Mouse (Mus musculus): ENCODE measurements around the gene Gfra4.

Gfra4 gene

GRCm38 (mm10) chr2:131042988-131043387, at the start of gene Gfra4:
Gene Gfra4 (minus strand): TSS chr2:131043088.
- DNase-seq, result no peak

- DNase-seq, result no peak
These were observed 48.0 kb upstream of the Gfra4 start for GRCm38 (mm10) chr2:131090852-131091251.

- DNase-seq, result no peak
These were observed 46.7 kb upstream of the Gfra4 start for GRCm38 (mm10) chr2:131089634-131090033.

- no peak for DNase-seq
These were observed 45.7 kb upstream of the Gfra4 start for GRCm38 (mm10) chr2:131088581-131088980.

- no peak for DNase-seq
These were observed 43.9 kb upstream of the Gfra4 start, which contains the start of gene Siglec1 for GRCm38 (mm10) chr2:131086667-131087390. Gene Siglec1 (minus strand): TSS chr2:131086765.

DNA sequence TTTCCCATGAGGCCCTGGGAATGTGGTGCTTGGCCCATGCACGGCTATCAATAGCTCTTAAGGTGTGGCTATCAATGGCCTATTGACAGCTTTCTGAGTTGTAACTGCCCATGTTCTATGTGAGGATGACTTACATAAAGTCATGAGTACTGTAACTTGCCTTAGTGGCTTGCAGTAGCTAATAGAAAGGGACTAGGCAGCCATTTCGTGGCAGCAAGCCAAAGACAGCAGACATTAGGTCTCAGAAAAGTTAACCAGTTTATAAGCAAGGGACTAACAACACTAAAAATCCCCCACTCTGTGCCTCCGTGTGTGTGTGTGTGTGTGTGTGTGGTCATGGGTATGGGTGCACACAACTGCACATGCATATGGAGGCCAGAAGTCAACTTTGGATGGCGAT, 41.3 kb upstream of the Gfra4 start:
- DNase-seq, result no peak

DNA sequence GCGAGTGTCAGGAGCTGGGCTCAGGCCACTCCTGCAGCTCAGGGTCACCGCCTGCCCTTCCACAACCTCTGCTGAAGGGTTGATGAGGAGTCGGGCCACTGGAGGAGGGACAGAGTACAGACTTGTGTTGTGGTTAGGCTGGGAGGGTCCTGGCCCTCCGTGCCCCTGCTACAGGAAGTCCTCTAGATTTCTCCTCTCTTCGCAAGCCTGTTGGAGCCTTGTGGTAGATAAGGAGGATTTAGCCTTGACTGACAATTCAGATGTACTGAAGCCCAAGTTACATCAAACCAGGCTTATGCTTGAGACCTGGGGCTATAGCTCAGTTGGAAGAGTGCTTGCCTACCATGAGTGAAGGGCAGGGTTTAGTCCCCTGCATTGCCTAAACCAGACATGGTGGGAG, 37.6 kb upstream of the Gfra4 start:
- no peak for DNase-seq

- DNase-seq, result no peak
These were observed 29.6 kb upstream of the Gfra4 start for GRCm38 (mm10) chr2:131072536-131072935.

GRCm38 (mm10) chr2:131067481-131067880, 24.6 kb upstream of the Gfra4 start:
- no peak for DNase-seq

DNA sequence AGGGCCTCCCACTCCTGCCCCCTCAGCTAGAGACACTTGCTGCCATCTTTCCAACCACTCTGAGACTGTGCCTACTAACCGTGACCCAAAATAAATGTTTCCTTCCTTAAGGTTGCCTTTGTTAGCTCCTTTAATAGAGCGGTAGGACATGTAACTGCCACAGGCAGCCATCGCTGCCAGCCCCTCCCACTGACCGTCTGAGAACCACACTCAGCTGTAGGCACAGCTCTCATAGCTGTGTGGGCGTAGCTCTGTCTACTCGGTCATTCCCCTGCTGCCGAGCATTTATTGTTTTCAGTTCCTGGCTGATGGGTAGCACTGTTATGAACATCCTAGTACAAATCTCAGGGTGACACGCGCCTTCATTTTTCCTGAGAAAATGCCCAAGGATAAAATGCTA, 23.5 kb upstream of the Gfra4 start:
- no peak for DNase-seq

DNA sequence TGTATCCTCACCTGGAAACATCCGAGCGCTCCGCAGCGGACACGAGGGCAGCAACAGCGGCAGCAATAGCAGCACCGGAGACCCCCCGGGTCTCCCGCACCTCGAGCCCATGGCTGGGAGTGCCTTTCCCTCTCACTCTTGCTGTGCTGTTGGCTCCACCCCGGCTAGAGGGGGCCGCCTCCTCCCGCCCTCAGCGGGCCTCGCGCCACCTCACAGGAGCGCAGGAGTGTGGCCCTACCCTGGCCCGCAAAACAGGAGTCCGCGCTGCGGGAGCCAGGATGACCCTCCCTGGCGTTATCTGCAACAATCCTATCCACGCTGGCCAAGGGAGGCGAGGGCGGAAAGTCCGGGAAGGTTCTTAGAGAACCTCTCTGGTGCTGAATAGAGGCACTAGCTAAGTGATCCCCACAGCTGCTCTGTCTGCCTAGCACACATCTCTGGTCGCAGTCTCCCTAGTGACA, 20.5 kb upstream of the Gfra4 start, which contains the start of gene Adam33:
TSS of gene Adam33 (minus strand) at position 411 of the 461 bp plus-strand sequence.
- peak; percentile 42 for DNase-seq

DNA sequence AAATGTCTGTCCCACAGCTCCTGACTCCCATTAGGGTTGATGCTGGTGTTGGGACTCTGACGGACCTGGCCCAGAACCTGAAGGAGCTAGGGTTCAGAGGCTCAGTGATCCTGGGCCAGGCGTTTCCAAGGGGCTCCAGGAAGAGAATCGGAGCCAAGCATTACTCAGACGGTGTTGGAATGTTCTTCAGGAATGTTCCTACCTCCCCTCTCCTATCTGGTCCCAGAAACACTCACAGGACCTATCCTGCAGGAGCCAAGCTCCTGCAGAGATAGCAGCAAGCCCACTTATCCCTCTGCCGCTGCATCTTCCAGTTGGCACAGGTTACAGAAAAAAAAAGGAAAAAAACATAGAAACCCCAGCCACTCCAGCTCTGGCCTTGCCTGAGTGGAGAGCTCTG, 18.7 kb upstream of the Gfra4 start:
- no peak for DNase-seq

- DNase-seq, result no peak
These were observed 17.9 kb upstream of the Gfra4 start for GRCm38 (mm10) chr2:131060784-131061183.

DNA sequence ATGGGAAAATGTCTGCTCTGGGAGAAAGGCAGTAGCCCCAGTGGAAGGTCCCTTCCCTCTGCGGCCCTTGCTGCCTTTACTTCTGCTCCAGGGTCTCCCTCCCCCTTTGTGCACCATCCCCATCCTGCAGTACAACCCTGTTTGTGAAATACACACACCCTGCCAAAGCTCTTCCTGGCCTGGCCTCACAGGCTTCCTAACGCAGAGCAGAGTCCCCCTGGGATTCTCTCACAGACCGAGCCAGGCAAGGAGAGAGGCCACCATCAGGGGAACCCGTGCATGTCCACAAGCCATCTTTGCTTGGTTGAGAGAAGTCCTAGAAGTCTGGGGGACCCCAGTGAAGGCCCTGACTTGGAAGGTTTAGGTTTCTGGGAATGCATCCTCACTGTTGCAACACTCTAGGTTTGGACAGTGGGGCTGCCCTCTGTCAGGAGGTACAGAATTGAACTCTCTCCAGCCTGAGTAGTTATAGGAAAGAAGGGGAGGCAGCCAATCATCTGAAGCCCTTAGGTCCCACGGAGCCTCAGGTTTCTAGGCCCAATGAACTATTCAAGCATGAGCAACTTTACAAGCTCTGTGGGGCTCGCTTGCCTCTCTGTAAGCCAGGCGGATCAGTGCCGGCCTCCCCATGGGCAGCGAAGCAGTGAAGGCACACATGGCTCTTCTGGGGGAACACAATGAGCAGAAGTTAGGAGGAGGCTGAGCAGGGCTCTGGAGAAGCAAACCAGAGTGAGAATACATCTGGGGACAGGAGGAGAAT, 17.1 kb upstream of the Gfra4 start:
- no peak for DNase-seq

- no peak for DNase-seq
These were observed 16.5 kb upstream of the Gfra4 start for GRCm38 (mm10) chr2:131059377-131059776.

DNA sequence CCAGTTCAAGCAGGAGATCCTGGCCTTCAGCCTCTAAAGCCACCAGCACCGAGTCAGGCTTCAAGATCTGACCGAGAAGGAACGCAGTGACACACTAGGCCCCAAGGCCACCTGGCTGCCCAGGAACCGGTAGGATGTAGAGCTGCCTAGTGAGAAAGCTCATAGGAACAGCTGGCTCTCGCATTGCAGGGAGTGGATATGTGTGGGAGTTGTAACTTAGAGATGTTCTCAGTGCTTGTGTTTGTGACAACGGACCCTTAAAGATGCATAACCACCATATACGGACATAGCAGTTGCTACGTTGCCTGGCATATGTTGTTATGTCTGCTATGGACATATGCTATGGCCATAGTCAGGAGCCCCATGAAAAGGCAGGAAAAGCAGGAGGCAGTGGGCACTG, 15.8 kb upstream of the Gfra4 start:
- DNase-seq, result no peak

GRCm38 (mm10) chr2:131056191-131056590, 13.3 kb upstream of the Gfra4 start:
- DNase-seq, result peak; percentile 63

DNA sequence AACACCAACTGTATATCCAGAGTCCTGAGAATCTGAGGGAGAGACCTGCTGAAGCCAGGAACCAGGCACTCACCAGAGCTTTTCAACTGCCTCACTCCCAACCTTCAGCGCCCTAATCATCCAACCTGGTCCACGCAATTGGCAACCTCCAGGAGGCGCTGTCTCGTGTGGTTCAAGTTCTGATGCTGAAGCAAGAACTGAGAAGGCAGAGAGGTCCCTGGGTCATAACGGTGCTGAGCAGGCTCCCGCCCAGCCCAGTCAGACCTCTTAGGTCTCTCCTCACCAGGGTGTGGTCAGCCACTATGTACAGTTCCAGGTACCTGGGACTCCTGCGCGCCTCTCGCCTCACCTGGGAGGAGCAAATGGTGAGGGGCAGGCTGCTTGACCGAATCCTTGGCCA, 12.7 kb upstream of the Gfra4 start:
- peak; percentile 76 for DNase-seq

DNA sequence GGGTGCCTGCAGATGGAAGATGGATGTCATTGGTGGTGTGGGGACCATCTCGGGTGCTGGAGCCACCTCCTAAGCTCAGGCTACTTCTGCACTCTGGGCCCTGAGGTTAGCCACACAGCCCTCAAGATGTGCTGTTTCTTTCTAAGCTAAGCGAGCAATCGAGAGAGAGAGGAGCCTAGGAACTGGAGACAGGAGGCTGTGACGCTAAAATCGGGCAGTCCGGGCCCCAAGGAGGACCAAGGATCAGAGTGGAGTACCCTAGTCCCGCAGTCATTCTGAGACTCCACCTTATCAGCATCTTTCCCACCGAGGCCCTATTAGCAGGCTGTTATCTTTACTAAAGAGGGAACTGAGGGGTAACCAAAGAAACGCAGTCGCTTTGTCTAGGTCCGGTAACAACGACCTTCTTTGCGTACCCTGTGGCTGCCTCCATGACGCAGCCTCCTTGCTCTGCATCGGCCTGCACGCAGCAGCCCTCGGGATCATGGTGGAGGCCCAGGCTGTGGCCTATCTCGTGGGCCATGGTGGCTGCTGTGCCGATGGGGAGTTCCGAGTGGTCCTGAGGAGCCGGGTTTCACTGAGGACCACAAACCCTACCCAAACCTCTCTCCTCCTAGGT, 11.9 kb upstream of the Gfra4 start:
- DNase-seq, result no peak

DNA sequence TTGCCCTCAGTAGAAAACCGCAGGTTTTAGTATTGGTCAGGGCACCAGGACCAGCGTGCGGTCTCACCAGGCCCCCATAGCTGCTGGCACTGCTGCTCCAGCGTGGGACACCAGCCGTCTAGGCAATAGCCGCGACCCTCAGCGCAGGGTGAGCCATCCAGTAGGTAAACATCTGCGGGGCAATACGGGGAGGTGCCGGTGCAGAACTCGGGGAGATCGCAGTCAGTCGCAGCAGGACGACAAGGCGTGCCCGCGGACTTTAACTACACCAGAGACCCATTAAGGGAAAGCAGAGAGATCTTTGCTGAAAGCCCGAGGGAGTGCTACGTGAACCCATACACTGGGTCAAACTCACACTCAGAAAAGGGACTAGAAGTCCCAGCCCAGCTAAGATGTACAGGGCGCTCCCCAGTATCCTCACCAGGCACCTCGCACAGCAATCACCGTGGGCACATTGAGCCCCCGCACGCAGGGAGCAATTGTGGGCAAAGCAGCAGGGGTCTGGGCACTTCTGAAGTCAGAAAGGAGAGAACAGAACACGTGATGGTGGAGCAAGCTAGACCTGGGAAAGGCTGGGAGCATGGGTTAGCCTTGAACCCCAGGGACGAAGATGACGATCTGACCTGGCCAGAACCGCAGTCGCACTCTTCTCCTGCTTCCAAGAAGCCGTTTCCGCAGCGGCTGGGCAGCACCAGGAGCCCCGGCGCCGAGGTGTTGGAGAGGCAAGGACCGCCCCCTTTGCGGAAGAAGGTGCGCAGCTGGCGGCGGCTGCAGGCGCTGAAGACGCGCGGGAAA, 11.2 kb upstream of the Gfra4 start:
- no peak for DNase-seq

DNA sequence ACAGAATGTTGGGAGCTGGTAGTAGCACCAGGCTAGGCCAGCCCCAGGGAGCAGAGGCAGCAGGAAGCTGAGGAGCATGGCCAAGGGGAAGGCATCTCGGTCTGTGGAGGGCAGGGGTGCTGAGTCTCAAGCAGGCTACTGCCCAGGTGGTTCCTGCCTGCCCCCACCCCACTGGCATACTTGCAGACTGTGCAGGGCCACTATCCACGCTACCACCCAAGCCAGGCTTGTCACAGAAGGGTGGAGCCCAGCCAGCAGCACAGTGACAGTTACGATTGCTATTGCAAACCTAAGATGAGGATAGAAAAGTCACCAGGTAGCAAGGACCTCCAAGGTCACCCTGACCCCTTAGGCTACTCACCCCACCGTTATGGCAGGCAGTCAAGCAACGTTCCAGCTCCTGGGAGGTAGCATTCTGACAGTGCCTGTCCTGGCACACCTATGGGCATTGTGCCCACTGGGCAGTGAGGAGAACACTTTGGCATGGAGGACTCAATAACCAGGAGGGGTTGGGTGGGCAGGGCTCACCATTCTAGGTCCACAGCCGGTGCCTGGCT, 10.1 kb upstream of the Gfra4 start:
- no peak for DNase-seq

- DNase-seq, result no peak
These were observed 9.2 kb upstream of the Gfra4 start for GRCm38 (mm10) chr2:131052043-131052442.

DNA sequence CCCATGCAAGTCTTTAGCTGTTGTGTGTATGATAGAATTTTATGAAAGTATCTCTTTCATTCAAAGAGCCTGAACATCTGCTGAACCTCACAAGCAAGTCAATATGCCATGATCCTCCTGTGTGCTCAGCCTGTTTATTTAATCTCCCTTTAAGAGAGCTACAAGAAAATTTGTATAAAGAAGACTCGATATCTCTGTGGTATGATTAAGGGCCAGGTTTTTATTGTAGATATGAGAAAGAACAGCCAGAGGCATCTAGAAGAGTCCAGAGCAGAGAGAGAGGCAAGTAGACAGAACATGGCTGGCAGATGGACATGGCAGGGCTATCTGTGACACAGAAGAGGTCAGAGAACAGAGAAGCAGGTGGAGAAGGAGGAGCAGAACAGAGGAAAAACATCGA, 3.1 kb upstream of the Gfra4 start:
- no peak for DNase-seq
